Mouse (Mus musculus) embryonic facial prominence, embryonic 15.5 days (tissue): Measurements from ENCODE around the gene Negr1. TPM values are rescaled to one million over a fixed set of nuclear protein-coding genes. Genes with fewer than 3 reads are reported as not detected.

Experiments
- ATAC-seq: fragments of 200-750 bp; cut with Nextera tagmentation; 2 replicates; pipeline ENCODE4 v1.8.0; 2017; ENCODE audit warnings: low read depth, moderate TSS enrichment; ENCODE audit not compliant: insufficient number of reproducible peaks, low FRiP score, low TSS enrichment
- H3K27ac ChIP-seq: fragments of 300-500 bp; sonication (generic); replicated peaks from 2 replicates; pipeline ENCODE4 v1.5.1; 2015; ENCODE audit warnings: mild to moderate bottlenecking, inconsistent platforms
- H3K27me3 ChIP-seq: fragments of 300-500 bp; sonication (generic); 2 replicates; pipeline ENCODE4 v1.6.1; 2015; ENCODE audit warnings: inconsistent platforms
- H3K36me3 ChIP-seq: fragments of 300-500 bp; sonication (generic); 2 replicates; pipeline ENCODE4 v1.6.1; 2015; ENCODE audit warnings: mild to moderate bottlenecking, inconsistent platforms
- H3K4me1 ChIP-seq: fragments of 300-500 bp; sonication (generic); 2 replicates; pipeline ENCODE4 v1.6.1; 2015; ENCODE audit warnings: inconsistent platforms
- H3K4me2 ChIP-seq: fragments of 300-500 bp; sonication (generic); replicated peaks from 2 replicates; pipeline ENCODE4 v1.6.1; 2015; ENCODE audit warnings: mild to moderate bottlenecking, inconsistent platforms
- H3K4me3 ChIP-seq: fragments of 300-500 bp; sonication (generic); replicated peaks from 2 replicates; pipeline ENCODE4 v1.5.1; 2015; ENCODE audit warnings: mild to moderate bottlenecking, inconsistent platforms
- H3K9ac ChIP-seq: fragments of 300-500 bp; sonication (generic); 2 replicates; pipeline ENCODE4 v1.6.1; 2015; ENCODE audit warnings: inconsistent platforms
- H3K9me3 ChIP-seq: fragments of 300-500 bp; sonication (generic); replicated peaks from 2 replicates; pipeline ENCODE4 v1.6.1; 2016; ENCODE audit warnings: inconsistent platforms
- WGBS: fragments of 180-500 bp; shearing (Covaris S2); methylation state at CpG from one replicate; pipeline ENCODE4 v1.1.7; 2015; 5-methylcytosine and 5-hydroxymethylcytosine counted together
- polyA plus RNA-seq: library from polyadenylated mRNA; unstranded; fragments of >200 nt; fragmentation: Nextera tagmentation; extraction: Ambion mirVana; gene quantifications from 2 replicates; pipeline ENCODE4 v1.2.1, GENCODE M21; 2015

The Negr1 gene
- polyA plus RNA-seq, 1 experiment from 2014 or later, result 6.1 TPM

DNA sequence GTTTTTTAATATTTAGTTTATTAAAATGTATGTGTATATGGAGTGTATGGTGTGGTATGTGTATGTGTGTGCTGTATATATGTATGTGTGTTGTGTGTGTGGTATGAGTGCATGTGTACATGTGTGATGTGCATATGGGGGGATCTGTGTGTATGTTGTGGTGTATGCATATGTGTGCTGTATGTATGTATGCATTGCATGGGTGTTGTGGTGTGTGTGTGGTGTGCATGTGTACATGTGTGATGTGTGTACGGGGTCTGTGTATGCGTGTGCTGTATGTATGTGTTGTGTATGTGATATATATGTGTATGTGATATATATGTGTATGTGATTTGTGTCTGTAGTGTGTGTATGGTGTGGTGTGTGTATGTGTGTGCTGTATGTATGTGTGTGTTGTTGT is 640.1 kb downstream of the Negr1 start:
- no peaks in the 10 kb centered on the region for H3K36me3 ChIP-seq
- H3K4me2 ChIP-seq, result no peak overlapping the region
- no peak overlapping the region for H3K9ac ChIP-seq
- H3K27ac ChIP-seq, result no peak overlapping the region
- no peak overlapping the region for H3K4me3 ChIP-seq
- no peaks in the 10 kb centered on the region for H3K27me3 ChIP-seq
- H3K9me3 ChIP-seq, result no peaks in the 10 kb centered on the region
- H3K4me1 ChIP-seq, result no peaks in the 10 kb centered on the region
- ATAC-seq, result no peak; the same call in 1 of the 2 replicates
- WGBS, result 92% methylated on average over 2 of the region's 2 CpGs

GRCm38 (mm10) chr3:157203573-157203972 is 642.0 kb downstream of the Negr1 start:
- no peak overlapping the region for H3K4me2 ChIP-seq
- H3K27me3 ChIP-seq, result no peaks in the 10 kb centered on the region
- no peaks in the 10 kb centered on the region for H3K9me3 ChIP-seq
- 51% methylated on average over 8 of the region's 8 CpGs for WGBS
- no peaks in the 10 kb centered on the region for H3K4me1 ChIP-seq
- no peak overlapping the region for H3K27ac ChIP-seq
- H3K9ac ChIP-seq, result no peak overlapping the region
- ATAC-seq, result no peak
- no peak overlapping the region for H3K4me3 ChIP-seq
- no peaks in the 10 kb centered on the region for H3K36me3 ChIP-seq

- H3K36me3 ChIP-seq, result no peaks in the 10 kb centered on the region
- WGBS, result 36% methylated on average over 3 of the region's 3 CpGs
- H3K27ac ChIP-seq, result no peak overlapping the region
- H3K4me3 ChIP-seq, result no peak overlapping the region
- H3K4me2 ChIP-seq, result no peak overlapping the region
- H3K27me3 ChIP-seq, result no peaks in the 10 kb centered on the region
- no peak for ATAC-seq
- no peaks in the 10 kb centered on the region for H3K4me1 ChIP-seq
- no peak overlapping the region for H3K9ac ChIP-seq
- no peaks in the 10 kb centered on the region for H3K9me3 ChIP-seq
These were observed 645.2 kb downstream of the Negr1 start for GRCm38 (mm10) chr3:157206752-157207151.

- Histone ChIP-seq H3K9me3 (no peaks in the 10 kb centered on the region), H3K36me3 (no peaks in the 10 kb centered on the region), H3K4me2 (no peak overlapping the region), H3K9ac (no peak overlapping the region), H3K27ac (no peak overlapping the region), H3K4me1 (no peaks in the 10 kb centered on the region), H3K4me3 (no peak overlapping the region), H3K27me3 (no peaks in the 10 kb centered on the region)
- WGBS, result 24% methylated on average over 1 of the region's 1 CpGs
- no peak for ATAC-seq
These were observed 647.4 kb downstream of the Negr1 start for GRCm38 (mm10) chr3:157208966-157209365.

DNA sequence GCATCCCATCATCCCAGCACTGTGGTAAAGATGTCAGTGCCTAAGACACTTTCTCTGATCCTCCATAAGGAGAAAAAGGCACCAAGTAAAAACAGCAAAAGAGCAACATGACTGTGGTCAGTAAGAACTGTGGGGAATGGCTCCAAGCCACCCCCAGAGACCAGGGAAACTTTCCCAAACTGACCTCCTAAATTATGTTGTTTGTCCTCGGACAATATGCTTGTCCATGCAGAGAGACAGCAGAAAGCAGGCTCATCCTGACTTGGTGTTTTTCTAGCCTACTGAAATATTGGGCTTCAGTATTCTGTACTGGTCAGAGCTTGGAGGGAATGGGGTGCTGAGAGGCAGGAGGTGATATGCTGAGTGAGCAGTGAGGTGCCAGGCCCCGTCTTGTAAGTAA is 647.8 kb downstream of the Negr1 start:
- 83% methylated on average over 2 of the region's 2 CpGs for WGBS
- no peak overlapping the region for H3K27ac ChIP-seq
- H3K4me1 ChIP-seq, result no peaks in the 10 kb centered on the region
- H3K36me3 ChIP-seq, result no peaks in the 10 kb centered on the region
- H3K27me3 ChIP-seq, result no peaks in the 10 kb centered on the region
- H3K9me3 ChIP-seq, result no peaks in the 10 kb centered on the region
- no peak for ATAC-seq
- H3K9ac ChIP-seq, result no peak overlapping the region
- H3K4me2 ChIP-seq, result no peak overlapping the region
- no peak overlapping the region for H3K4me3 ChIP-seq

DNA sequence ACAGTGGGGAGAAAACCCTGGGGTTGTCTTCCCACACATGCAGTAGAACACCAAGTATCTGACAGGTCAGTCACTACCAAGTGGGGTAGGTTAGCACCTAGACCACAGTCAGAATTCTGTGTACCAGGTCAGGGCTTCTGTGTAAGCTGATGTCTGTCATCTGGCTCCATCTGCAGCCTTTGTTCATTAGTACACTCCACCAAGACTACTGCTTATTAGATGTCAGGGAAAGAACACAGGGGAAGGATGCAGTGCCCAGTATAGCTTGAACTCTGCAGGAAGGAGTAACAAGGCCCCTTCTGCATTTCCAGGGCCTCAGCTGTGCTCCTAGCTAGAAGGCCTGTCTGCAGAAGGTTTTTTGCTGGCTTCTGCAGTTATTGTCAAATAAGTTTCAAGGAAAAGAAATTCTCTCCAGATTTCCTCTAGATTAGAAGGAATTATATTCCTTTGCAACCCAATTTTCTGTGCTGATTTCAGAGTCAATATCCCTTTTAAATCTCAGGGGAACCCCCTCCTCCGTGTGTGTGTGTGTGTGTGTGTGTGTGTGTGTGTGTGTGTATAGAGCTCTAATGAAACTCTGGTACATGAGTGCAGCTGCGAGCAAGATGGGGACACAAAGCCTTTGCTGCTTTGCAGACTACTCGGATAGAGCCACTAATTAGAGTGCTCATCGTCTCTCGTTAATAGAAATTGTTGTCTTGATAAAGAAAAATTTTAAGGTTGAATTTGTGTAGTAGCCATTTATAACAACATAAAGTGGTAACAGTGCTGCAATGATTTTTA is 654.5 kb downstream of the Negr1 start:
- H3K9ac ChIP-seq, result no peak overlapping the region
- WGBS, result 51% methylated on average over 5 of the region's 5 CpGs
- no peaks in the 10 kb centered on the region for H3K9me3 ChIP-seq
- H3K4me2 ChIP-seq, result no peak overlapping the region
- H3K27ac ChIP-seq, result no peak overlapping the region
- no peaks in the 10 kb centered on the region for H3K27me3 ChIP-seq
- H3K36me3 ChIP-seq, result no peaks in the 10 kb centered on the region
- no peaks in the 10 kb centered on the region for H3K4me1 ChIP-seq
- ATAC-seq, result no peak
- H3K4me3 ChIP-seq, result no peak overlapping the region

GRCm38 (mm10) chr3:157217794-157218193 is 656.2 kb downstream of the Negr1 start:
- no peak overlapping the region for H3K9ac ChIP-seq
- no peak for ATAC-seq
- 68% methylated on average over 2 of the region's 2 CpGs for WGBS
- no peaks in the 10 kb centered on the region for H3K27me3 ChIP-seq
- no peak overlapping the region for H3K4me3 ChIP-seq
- H3K36me3 ChIP-seq, result no peaks in the 10 kb centered on the region
- H3K27ac ChIP-seq, result no peak overlapping the region
- H3K4me1 ChIP-seq, result no peaks in the 10 kb centered on the region
- H3K9me3 ChIP-seq, result no peaks in the 10 kb centered on the region
- H3K4me2 ChIP-seq, result no peak overlapping the region

DNA sequence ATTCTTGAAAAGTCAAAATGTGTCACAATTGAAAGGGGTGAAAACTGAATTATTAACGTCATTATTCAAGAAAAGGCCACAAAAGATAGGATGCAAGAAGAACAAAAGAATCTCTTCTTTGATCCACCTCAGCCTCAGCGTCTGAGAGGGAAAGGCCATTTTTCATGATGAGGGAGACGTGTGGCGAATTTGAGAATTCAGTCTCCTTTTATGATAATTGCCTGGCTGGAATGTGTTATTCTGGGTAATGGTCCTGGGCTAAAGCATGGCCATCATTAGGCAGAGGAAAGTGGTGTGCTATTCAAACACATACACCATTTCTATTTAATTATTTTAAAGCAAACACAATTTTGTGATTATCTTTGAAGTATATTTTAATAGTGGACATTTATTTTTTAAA is 663.3 kb downstream of the Negr1 start:
- no peaks in the 10 kb centered on the region for H3K4me1 ChIP-seq
- no peak for ATAC-seq
- no peak overlapping the region for H3K4me3 ChIP-seq
- H3K27ac ChIP-seq, result no peak overlapping the region
- WGBS, result 62% methylated on average over 4 of the region's 4 CpGs
- H3K36me3 ChIP-seq, result no peaks in the 10 kb centered on the region
- H3K9ac ChIP-seq, result no peak overlapping the region
- H3K27me3 ChIP-seq, result no peaks in the 10 kb centered on the region
- H3K4me2 ChIP-seq, result no peak overlapping the region
- no peaks in the 10 kb centered on the region for H3K9me3 ChIP-seq

- WGBS, result 12% methylated on average over 5 of the region's 5 CpGs
- H3K27ac ChIP-seq, result no peak overlapping the region
- H3K4me1 ChIP-seq, result no peaks in the 10 kb centered on the region
- no peak for ATAC-seq
- no peaks in the 10 kb centered on the region for H3K36me3 ChIP-seq
- H3K4me3 ChIP-seq, result peak overlapping the region; percentile 6; the same call in 1 of the 2 replicates
- H3K9me3 ChIP-seq, result no peaks in the 10 kb centered on the region
- H3K4me2 ChIP-seq, result no peak overlapping the region
- no peaks in the 10 kb centered on the region for H3K27me3 ChIP-seq
- H3K9ac ChIP-seq, result no peak overlapping the region
These were observed 671.1 kb downstream of the Negr1 start for GRCm38 (mm10) chr3:157232723-157233122.

- WGBS, result 80% methylated on average over 1 of the region's 1 CpGs
- H3K36me3 ChIP-seq, result no peaks in the 10 kb centered on the region
- no peaks in the 10 kb centered on the region for H3K9me3 ChIP-seq
- no peak overlapping the region for H3K27ac ChIP-seq
- H3K4me1 ChIP-seq, result no peaks in the 10 kb centered on the region
- H3K9ac ChIP-seq, result no peak overlapping the region
- no peak overlapping the region for H3K4me3 ChIP-seq
- ATAC-seq, result no peak
- H3K4me2 ChIP-seq, result no peak overlapping the region
- no peaks in the 10 kb centered on the region for H3K27me3 ChIP-seq
These were observed 678.6 kb downstream of the Negr1 start for GRCm38 (mm10) chr3:157240240-157240639.

DNA sequence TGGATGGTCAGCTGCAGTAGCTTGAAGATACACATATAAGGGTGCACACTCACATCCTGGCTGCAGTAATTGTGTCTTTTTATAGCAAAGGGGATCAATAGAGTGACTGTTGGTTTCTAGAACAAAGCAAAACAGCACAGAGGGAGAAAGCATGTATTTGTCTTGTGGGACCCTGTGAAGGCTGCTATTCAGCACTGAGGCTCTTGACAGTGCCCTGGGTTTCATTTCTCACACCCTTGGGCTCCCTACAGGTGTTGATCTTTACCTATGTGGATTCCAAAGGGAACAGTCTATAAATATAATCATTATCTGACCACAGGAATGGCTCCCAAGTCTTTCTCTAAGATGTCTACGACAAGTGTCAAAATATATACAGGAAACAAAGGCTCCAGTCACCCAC is 693.9 kb downstream of the Negr1 start:
- no peak overlapping the region for H3K27ac ChIP-seq
- ATAC-seq, result no peak
- 32% methylated on average over 1 of the region's 1 CpGs for WGBS

DNA sequence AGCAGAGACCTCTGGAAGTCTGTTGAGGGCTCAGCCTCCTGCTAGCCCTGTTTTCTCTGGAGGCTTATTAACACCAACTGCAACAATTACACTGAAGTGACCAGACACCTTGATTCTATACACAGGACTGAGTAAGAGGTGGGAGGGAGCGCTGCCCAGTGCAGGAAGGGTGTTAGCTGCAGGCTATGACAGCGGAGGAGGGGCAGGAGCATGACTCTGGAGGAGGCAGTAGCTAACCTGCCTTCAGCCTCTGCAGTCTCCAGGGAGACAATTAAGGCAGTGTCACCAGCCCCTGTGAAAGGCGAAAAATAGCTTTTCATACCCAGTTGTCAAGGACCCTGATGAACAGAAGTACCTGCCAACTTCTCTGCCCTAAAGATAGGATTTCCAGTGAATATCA is 694.3 kb downstream of the Negr1 start:
- no peaks in the 10 kb centered on the region for H3K36me3 ChIP-seq
- no peak overlapping the region for H3K27ac ChIP-seq
- no peak overlapping the region for H3K4me3 ChIP-seq
- H3K27me3 ChIP-seq, result no peaks in the 10 kb centered on the region
- H3K9me3 ChIP-seq, result no peaks in the 10 kb centered on the region
- no peak overlapping the region for H3K9ac ChIP-seq
- H3K4me1 ChIP-seq, result no peaks in the 10 kb centered on the region
- H3K4me2 ChIP-seq, result no peak overlapping the region
- 22% methylated on average over 3 of the region's 3 CpGs for WGBS
- no peak for ATAC-seq

More for the DNA sequence above, 693.9 kb downstream of the Negr1 start:
- Histone ChIP-seq H3K36me3 (no peaks in the 10 kb centered on the region), H3K4me3 (no peak overlapping the region), H3K4me2 (no peak overlapping the region), H3K9me3 (no peaks in the 10 kb centered on the region), H3K27me3 (no peaks in the 10 kb centered on the region), H3K9ac (no peak overlapping the region), H3K4me1 (no peaks in the 10 kb centered on the region)
